ENCODE assay signal across 31 mouse cellular contexts in the genomic region with DNA sequence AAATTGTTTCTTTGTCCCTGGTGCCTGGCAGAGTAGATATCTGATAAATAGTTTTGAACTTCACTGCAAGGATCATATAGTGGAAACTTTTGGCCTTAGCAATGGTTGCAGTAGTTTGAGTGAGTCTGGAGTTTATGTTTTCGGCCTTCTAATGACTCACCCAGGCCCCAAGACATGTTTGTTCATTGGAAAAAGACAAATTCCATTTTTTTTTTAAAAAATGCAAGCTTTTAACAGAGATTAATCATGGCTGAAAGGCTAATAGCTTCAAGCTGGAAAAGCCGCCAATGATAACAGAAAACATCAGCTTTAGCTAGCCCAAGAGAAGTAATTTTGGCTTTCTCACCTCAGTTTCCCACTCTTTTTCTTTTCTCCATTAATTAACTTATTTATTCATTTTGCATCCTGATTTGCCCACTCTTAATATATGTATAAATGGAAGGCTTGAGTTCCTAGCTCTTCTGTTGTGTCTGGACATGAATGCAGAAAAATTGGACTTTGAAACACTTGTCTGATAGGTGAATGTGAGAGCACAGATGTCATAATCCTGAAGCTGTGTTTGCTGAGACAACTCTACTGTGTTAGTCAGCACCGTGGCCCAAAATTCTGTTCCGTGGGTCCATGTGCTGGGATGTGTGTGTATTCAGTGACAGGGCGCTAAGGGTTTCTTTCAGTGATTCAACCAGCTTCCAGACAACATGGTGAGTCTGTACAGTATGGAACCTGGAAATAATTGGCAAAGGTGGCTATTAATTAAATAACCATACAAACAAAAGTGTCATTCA. TPM values are rescaled to one million over a fixed set of nuclear protein-coding genes. Genes with fewer than 3 reads are reported as not detected.
DNase-seq lines count a peak whose midpoint lies in the region; ATAC-seq and TF ChIP-seq lines count a peak whose summit lies in the region.
"Had no signal": no experiment of that assay in that cellular context is flagged by ENCODE, and none has a peak within 500 bp of the region (broad histone marks: within the 10 kb centered on the region; RNA-seq: fewer than 3 reads in every experiment).

No protein-coding gene starts in this region.

- 84% methylated on average over 5 of the region's 5 CpGs for WGBS in lung, postnatal 0 days

- peak overlapping the region; percentile 63 for H3K4me3 ChIP-seq in left cerebral cortex, adult 2 months
- H3K4me3 ChIP-seq in cortical plate, adult 2 months (ENCODE audit: insufficient read depth, low read length) = peak overlapping the region; percentile 13
- H3K4me3 ChIP-seq in lung, postnatal 0 days (ENCODE audit: low read depth, low read length) = no peak overlapping the region
- H3K4me3 ChIP-seq: embryonic facial prominence, embryonic 10.5 days; embryonic facial prominence, embryonic 13.5 days; forebrain, embryonic 10.5 days; forebrain, embryonic 13.5 days; hindbrain, embryonic 10.5 days; hindbrain, embryonic 13.5 days; intestine, embryonic 15.5 days had no signal

- no peaks in the 10 kb centered on the region; the same call in 1 of the 2 replicates for H3K36me3 ChIP-seq in lung, postnatal 0 days (ENCODE audit: insufficient read depth, low read length)
- H3K36me3 ChIP-seq: embryonic facial prominence, embryonic 10.5 days; embryonic facial prominence, embryonic 13.5 days; forebrain, embryonic 10.5 days; G1E; hindbrain, embryonic 10.5 days; hindbrain, embryonic 13.5 days; intestine, embryonic 15.5 days had no signal

- no peak for TF ChIP-seq POLR2A in cortical plate, adult 2 months (IDR thresholded peaks at IDR 0.05; ENCODE audit: extremely low read depth, insufficient read depth, low read length)

- H3K27ac ChIP-seq in left cerebral cortex, adult 2 months = peak overlapping the region; percentile 15; the same call in 1 of the 2 replicates
- no peak overlapping the region for H3K27ac ChIP-seq in cortical plate, adult 2 months (ENCODE audit: insufficient read depth, low read length)
- no peak overlapping the region for H3K27ac ChIP-seq in lung, postnatal 0 days (ENCODE audit: low read length)
- H3K27ac ChIP-seq: embryonic facial prominence, embryonic 10.5 days; embryonic facial prominence, embryonic 13.5 days; forebrain, embryonic 10.5 days; forebrain, embryonic 13.5 days; hindbrain, embryonic 10.5 days; hindbrain, embryonic 13.5 days; intestine, embryonic 15.5 days had no signal

- no peak overlapping the region for H3K9ac ChIP-seq in lung, postnatal 0 days (replicated peaks; ENCODE audit: low read depth)
- H3K9ac ChIP-seq: embryonic facial prominence, embryonic 13.5 days; forebrain, embryonic 13.5 days; hindbrain, embryonic 13.5 days; intestine, embryonic 15.5 days had no signal

- intact Hi-C loops in heart, postnatal 14 days (cut with DNase I) = loop anchor here (5.0 kb wide), 1 partner anchor 52 kb away; no protein-coding TSS in a partner anchor
- intact Hi-C loops in left cerebral cortex, adult 2 months (cut with DNase I) = loop anchor here (5.0 kb wide), 3 partner anchors 72 to 257 kb away; no protein-coding TSS in a partner anchor
- intact Hi-C loops in left cerebral cortex, postnatal 25 days (cut with DNase I) = loop anchor here (5.0 kb wide), 2 partner anchors 117 to 192 kb away; no protein-coding TSS in a partner anchor

- peak; percentile 84 for DNase-seq in heart, adult 11 months
- no peak for DNase-seq in heart, postnatal 14 days
- DNase-seq in left cerebral cortex, adult 2 months (ENCODE audit: extremely low spot score in 1 of 2, low spot score in 2 of 2) = no peak
- DNase-seq in left cerebral cortex, postnatal 25 days (ENCODE audit: low spot score in 2 of 2) = no peak
- DNase-seq in lung, postnatal 0 days (ENCODE audit: low spot score) = no peak
- DNase-seq: adrenal gland, adult 2 months; adrenal gland, postnatal 14 days; B cell, adult 2 months; cerebellum, adult 11 months; cerebellum, adult 2 months; cerebellum, adult 9-11 months; cerebellum, postnatal 25 days; embryo, embryonic 11 days; gastrocnemius, postnatal 10 days; heart, adult 18-20 months; heart, postnatal 36 days had no signal

- no peak for TF ChIP-seq CTCF in left cerebral cortex, adult 2 months (IDR thresholded peaks at IDR 0.05)
- no peak for TF ChIP-seq CTCF in cortical plate, adult 2 months (IDR thresholded peaks at IDR 0.05; ENCODE audit: extremely low read depth, insufficient read depth, low read length)
- TF ChIP-seq CTCF in lung, postnatal 0 days (IDR thresholded peaks at IDR 0.05) = no peak

- no peak for TF ChIP-seq EP300 in lung, postnatal 0 days (IDR thresholded peaks at IDR 0.05)

- no peaks in the 10 kb centered on the region for H3K4me1 ChIP-seq in cortical plate, adult 2 months (ENCODE audit: control insufficient read depth, insufficient read depth, low read length)
- H3K4me1 ChIP-seq in lung, postnatal 0 days (ENCODE audit: insufficient read depth, low read depth, low read length) = peaks cover 27% of the 10 kb centered on the region

- H3K9me3 ChIP-seq in lung, postnatal 0 days (ENCODE audit: low read length) = no peaks in the 10 kb centered on the region
- H3K9me3 ChIP-seq: embryonic facial prominence, embryonic 10.5 days; embryonic facial prominence, embryonic 13.5 days; forebrain, embryonic 10.5 days; forebrain, embryonic 13.5 days; hindbrain, embryonic 10.5 days; hindbrain, embryonic 13.5 days; intestine, embryonic 15.5 days had no signal

- H3K4me2 ChIP-seq in lung, postnatal 0 days (replicated peaks; ENCODE audit: low read depth, low read length) = no peak overlapping the region
- H3K4me2 ChIP-seq: embryonic facial prominence, embryonic 13.5 days; forebrain, embryonic 13.5 days; heart, embryonic 11.5 days; hindbrain, embryonic 13.5 days; intestine, embryonic 15.5 days had no signal

- H3K27me3 ChIP-seq in lung, postnatal 0 days (replicated peaks; ENCODE audit: insufficient read depth, low read length) = no peaks in the 10 kb centered on the region; the same call in 1 of the 2 replicates
- H3K27me3 ChIP-seq: CH12.LX had no signal

- ATAC-seq in lung, postnatal 0 days = no peak
- ATAC-seq: forebrain, embryonic 13.5 days; forebrain, embryonic 16.5 days; hindbrain, embryonic 16.5 days; intestine, embryonic 15.5 days had no signal

RNA-seq across cellular contexts. Expression of a gene that starts 3.9 kb away (rescaled TPM):
- total RNA-seq in heart, postnatal 14 days (2021) = 1 to 10 TPM in 1 of 2 experiments, under 1 TPM in 1; 0.72 to 1.4 TPM
- total RNA-seq in left cerebral cortex, adult 2 months (2021) = 10 to 100 TPM; 33.7 to 34.9 TPM
- 10 to 100 TPM; 35.1 to 42.9 TPM for total RNA-seq in left cerebral cortex, postnatal 25 days (2021)
- 21.9 and 25.7 TPM in 2 replicates for polyA plus RNA-seq in cortical plate, adult 2 months (2012; rRNA removed)
- polyA plus RNA-seq in lung, postnatal 0 days (2015; fragmentation: Nextera tagmentation; extraction: Ambion mirVana) = 0.56 and 0.77 TPM in 2 replicates
- total RNA-seq: CH12.LX; common myeloid progenitor, adult 5-6 weeks; G1E; gastrocnemius, adult 18-20 months had no signal
- polyA plus RNA-seq: G1E had no signal

RNA-seq across cellular contexts. Expression of a gene that starts 8.9 kb away (rescaled TPM):
- 10 to 100 TPM; 59.9 to 68.8 TPM for total RNA-seq in heart, postnatal 14 days (2021)
- total RNA-seq in left cerebral cortex, adult 2 months (2021) = 10 to 100 TPM; 12.3 to 13.0 TPM
- 10 to 100 TPM; 10.6 to 13.8 TPM for total RNA-seq in left cerebral cortex, postnatal 25 days (2021)
- polyA plus RNA-seq in cortical plate, adult 2 months (2012; rRNA removed) = 10.0 and 14.4 TPM in 2 replicates
- 227 and 232 TPM in 2 replicates for polyA plus RNA-seq in lung, postnatal 0 days (2015; fragmentation: Nextera tagmentation; extraction: Ambion mirVana)
- total RNA-seq: CH12.LX, G1E had no signal
- polyA plus RNA-seq: G1E had no signal

RNA-seq across cellular contexts. Expression of a gene that starts 44.3 kb away (rescaled TPM):
- total RNA-seq in heart, postnatal 14 days (2021) = 100 to 1,000 TPM; 123 to 126 TPM
- 1 to 10 TPM; 5.0 to 5.2 TPM for total RNA-seq in left cerebral cortex, adult 2 months (2021)
- 1 to 10 TPM; 6.1 to 7.6 TPM for total RNA-seq in left cerebral cortex, postnatal 25 days (2021)
- polyA plus RNA-seq in cortical plate, adult 2 months (2012; rRNA removed) = 3.7 and 4.0 TPM in 2 replicates
- polyA plus RNA-seq in lung, postnatal 0 days (2015; fragmentation: Nextera tagmentation; extraction: Ambion mirVana) = 55.9 and 59.7 TPM in 2 replicates

Comparison
In these comparisons a context has a peak if more than half of its experiments do, and no peak if none do; other contexts are left out.
1. RNA of a gene that starts 3.9 kb away (total RNA-seq): 35.1 to 42.9 TPM in left cerebral cortex, postnatal 25 days and 33.7 to 34.9 TPM in left cerebral cortex, adult 2 months; 0.72 to 1.4 TPM in heart, postnatal 14 days; every median in the first group is over 10 times any median in the second.
2. RNA of a gene that starts 8.9 kb away (total RNA-seq): 59.9 to 68.8 TPM in heart, postnatal 14 days; 10.6 to 13.8 TPM in left cerebral cortex, postnatal 25 days and 12.3 to 13.0 TPM in left cerebral cortex, adult 2 months; every median in the first group is over 4 times any median in the second.
3. RNA of a gene that starts 44.3 kb away (total RNA-seq): 123 to 126 TPM in heart, postnatal 14 days; 6.1 to 7.6 TPM in left cerebral cortex, postnatal 25 days and 5.0 to 5.2 TPM in left cerebral cortex, adult 2 months; every median in the first group is over 10 times any median in the second.